ENCODE assay signal across 13 mouse cellular contexts in genomic region chr7:118026106-118026526, GRCm38 (mm10).
DNase-seq lines count a peak whose midpoint lies in the region; ATAC-seq and TF ChIP-seq lines count a peak whose summit lies in the region.
"Had no signal": no experiment of that assay in that cellular context is flagged by ENCODE, and none has a peak within 500 bp of the region (broad histone marks: within the 10 kb centered on the region; RNA-seq: fewer than 3 reads in every experiment).

No protein-coding gene starts in this region.

- DNase-seq in cerebellum, postnatal 10 days: peak; percentile 41 to 61
- DNase-seq in cerebellum, adult 9-10 months: no peak
- peak; percentile 36 for DNase-seq in forebrain, embryonic 10.5 days (ENCODE audit: extremely low spot score, low spot score)
- peak; percentile 92 for DNase-seq in midbrain, embryonic 11.5 days (ENCODE audit: low spot score, missing footprints)
- DNase-seq in liver, postnatal 0 days: no peak
- DNase-seq in thymus, postnatal 14 days: no peak
- DNase-seq: cerebellum, adult 18-20 months; right cerebral cortex, postnatal 4 days had no signal

- WGBS in forebrain, embryonic 10.5 days: 5% methylated on average over 10 of the region's 10 CpGs
- 5% methylated on average over 10 of the region's 10 CpGs for WGBS in midbrain, embryonic 11.5 days
- WGBS in liver, postnatal 0 days (ENCODE audit: insufficient replicate concordance): 29% methylated on average over 10 of the region's 10 CpGs

- peak overlapping the region; percentile 72 for H3K27ac ChIP-seq in forebrain, embryonic 10.5 days
- peak overlapping the region; percentile 62; the same call in 1 of the 2 replicates for H3K27ac ChIP-seq in midbrain, embryonic 11.5 days (ENCODE audit: low read depth, low read length)
- H3K27ac ChIP-seq in liver, postnatal 0 days (ENCODE audit: low read depth): no peak overlapping the region
- H3K27ac ChIP-seq: limb, embryonic 15.5 days had no signal

- H3K9ac ChIP-seq in midbrain, embryonic 11.5 days (ENCODE audit: low read length): no peak overlapping the region
- H3K9ac ChIP-seq in liver, postnatal 0 days (replicated peaks): no peak overlapping the region
- H3K9ac ChIP-seq: limb, embryonic 15.5 days had no signal

- peaks cover 8% of the 10 kb centered on the region; the same call in 1 of the 2 replicates for H3K4me1 ChIP-seq in E14TG2a.4 (replicated peaks; ENCODE audit: low read depth, low read length)
- peaks cover 46% of the 10 kb centered on the region for H3K4me1 ChIP-seq in forebrain, embryonic 10.5 days
- peaks cover 20% of the 10 kb centered on the region for H3K4me1 ChIP-seq in midbrain, embryonic 11.5 days (ENCODE audit: control insufficient read depth, insufficient read depth, low read length)
- H3K4me1 ChIP-seq in liver, postnatal 0 days (ENCODE audit: insufficient read depth): no peaks in the 10 kb centered on the region
- H3K4me1 ChIP-seq: limb, embryonic 15.5 days had no signal

- TF ChIP-seq CTCF in E14TG2a.4 (conservative IDR thresholded peaks at IDR 0.05; ENCODE audit: low read length): no peak
- TF ChIP-seq CTCF in liver, postnatal 0 days (IDR thresholded peaks at IDR 0.05; ENCODE audit: low read depth): no peak

- peaks cover 3% of the 10 kb centered on the region; the same call in 1 of the 2 replicates for H3K27me3 ChIP-seq in E14TG2a.4 (ENCODE audit: insufficient read depth, low read length)
- H3K27me3 ChIP-seq in forebrain, embryonic 10.5 days (ENCODE audit: poor library complexity, severe bottlenecking): 0 out of 2 replicates have a peak, but pooled peaks cover 5% of the 10 kb centered on the region
- no peaks in the 10 kb centered on the region for H3K27me3 ChIP-seq in midbrain, embryonic 11.5 days (ENCODE audit: control insufficient read depth, insufficient read depth, low read length)
- H3K27me3 ChIP-seq in liver, postnatal 0 days (ENCODE audit: insufficient read depth, low read length): no peaks in the 10 kb centered on the region
- H3K27me3 ChIP-seq: limb, embryonic 15.5 days had no signal

- no peaks in the 10 kb centered on the region for H3K36me3 ChIP-seq in E14TG2a.4 (ENCODE audit: insufficient read depth, low read length)
- no peaks in the 10 kb centered on the region for H3K36me3 ChIP-seq in forebrain, embryonic 10.5 days (replicated peaks)
- no peaks in the 10 kb centered on the region for H3K36me3 ChIP-seq in midbrain, embryonic 11.5 days (ENCODE audit: control insufficient read depth, insufficient read depth, low read length)
- H3K36me3 ChIP-seq in liver, postnatal 0 days (replicated peaks; ENCODE audit: insufficient read depth, low read length): no peaks in the 10 kb centered on the region
- H3K36me3 ChIP-seq: G1E; limb, embryonic 15.5 days had no signal

- peak overlapping the region; percentile 39 for H3K4me3 ChIP-seq in E14TG2a.4 (replicated peaks; ENCODE audit: low read length)
- no peak overlapping the region for H3K4me3 ChIP-seq in forebrain, embryonic 10.5 days
- H3K4me3 ChIP-seq in midbrain, embryonic 11.5 days (ENCODE audit: low read depth, low read length): no peak overlapping the region
- H3K4me3 ChIP-seq in liver, postnatal 0 days (ENCODE audit: low read depth, low read length): no peak overlapping the region
- H3K4me3 ChIP-seq: limb, embryonic 15.5 days had no signal

- peak; percentile 92 for ATAC-seq in midbrain, embryonic 11.5 days (ENCODE audit: low FRiP score)
- ATAC-seq in activated CD4-positive, CD25-positive, alpha-beta regulatory T cell, adult 4 months: no peak
- ATAC-seq in liver, postnatal 0 days: no peak
- ATAC-seq: intestine, postnatal 0 days had no signal

- no peak for TF ChIP-seq EP300 in liver, postnatal 0 days (IDR thresholded peaks at IDR 0.05; ENCODE audit: low read depth)

- H3K9me3 ChIP-seq in E14TG2a.4 (ENCODE audit: low read length): no peaks in the 10 kb centered on the region
- no peaks in the 10 kb centered on the region for H3K9me3 ChIP-seq in forebrain, embryonic 10.5 days
- H3K9me3 ChIP-seq in midbrain, embryonic 11.5 days (ENCODE audit: control insufficient read depth, low read length): no peaks in the 10 kb centered on the region
- H3K9me3 ChIP-seq in liver, postnatal 0 days (ENCODE audit: low read length): no peaks in the 10 kb centered on the region
- H3K9me3 ChIP-seq: limb, embryonic 15.5 days had no signal

- H3K4me2 ChIP-seq in midbrain, embryonic 11.5 days: no peak overlapping the region
- no peak overlapping the region for H3K4me2 ChIP-seq in liver, postnatal 0 days (ENCODE audit: low read depth, low read length)
- H3K4me2 ChIP-seq: limb, embryonic 15.5 days had no signal

Comparison
In these comparisons a context has a peak if more than half of its experiments do, and no peak if none do; other contexts are left out.
1. DNase-seq: peak in cerebellum, postnatal 10 days (2 of 2), forebrain, embryonic 10.5 days (single experiment) and midbrain, embryonic 11.5 days (single experiment); none in cerebellum, adult 9-10 months (single experiment), liver, postnatal 0 days (single experiment) and thymus, postnatal 14 days (single experiment).